Mouse (Mus musculus) urinary bladder, adult 18-20 months (tissue): ENCODE measurements around the gene Wbp1.
"Not testable (repeated sequence)": the region's sequence is repeated elsewhere in the genome, so short reads cannot be mapped to it uniquely, and the experiment has no call there.

ENCODE experiments used
- DNase-seq, 2 experiments: peaks; one replicate each; pipeline ENCODE4 v3.0.0; 2022; ENCODE audit warnings: low spot score in 2 of 2, mixed read lengths in 2 of 2

Gene Wbp1

DNA sequence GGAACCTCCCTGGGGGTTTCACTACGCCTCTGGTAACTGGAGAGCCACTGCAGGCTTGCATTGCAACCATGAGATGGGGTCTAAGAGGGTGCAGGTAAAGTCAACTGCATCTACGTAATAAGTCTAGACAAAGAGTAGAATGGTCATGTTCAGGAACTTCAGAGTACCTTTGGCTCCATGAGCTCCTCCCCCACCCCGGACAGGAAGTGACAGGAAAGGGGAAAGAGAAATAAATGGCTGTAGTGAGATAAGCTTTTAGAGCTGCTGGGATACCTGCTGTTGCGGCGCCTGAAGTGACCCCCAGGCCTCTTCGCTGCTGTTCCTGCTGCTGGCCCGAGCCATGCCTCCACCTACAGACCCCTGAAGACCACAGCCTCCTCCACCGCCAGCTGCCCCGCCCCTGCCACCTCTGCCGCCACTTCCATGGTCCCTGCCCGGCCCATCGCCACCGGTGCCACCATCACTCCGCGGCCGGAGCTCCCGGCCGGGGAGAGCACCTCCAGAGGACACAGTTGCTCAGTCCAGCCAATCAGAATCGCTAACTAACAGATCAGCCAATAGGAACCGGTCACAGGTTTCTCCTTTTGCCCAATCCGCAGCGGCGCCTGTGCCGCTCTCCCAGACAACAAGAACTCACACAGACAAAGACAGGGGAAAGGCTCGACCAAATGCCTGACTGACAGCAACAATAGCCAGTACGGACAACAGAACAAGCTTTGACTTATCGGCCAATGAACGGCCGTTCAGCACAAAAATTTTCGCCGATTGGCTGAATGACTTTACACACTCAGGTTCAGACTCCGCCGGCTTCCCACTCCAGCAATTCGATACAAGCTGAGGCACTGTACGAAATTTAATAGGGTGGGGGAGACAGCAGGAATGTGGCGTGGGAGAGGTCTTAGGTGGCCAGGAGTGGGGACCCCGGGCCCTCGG is at the start of gene Wbp1:
Wbp1 (minus strand) TSS at position 630 of the 933 bp plus-strand sequence.
- peak; percentile 78 to 94 for DNase-seq

DNA sequence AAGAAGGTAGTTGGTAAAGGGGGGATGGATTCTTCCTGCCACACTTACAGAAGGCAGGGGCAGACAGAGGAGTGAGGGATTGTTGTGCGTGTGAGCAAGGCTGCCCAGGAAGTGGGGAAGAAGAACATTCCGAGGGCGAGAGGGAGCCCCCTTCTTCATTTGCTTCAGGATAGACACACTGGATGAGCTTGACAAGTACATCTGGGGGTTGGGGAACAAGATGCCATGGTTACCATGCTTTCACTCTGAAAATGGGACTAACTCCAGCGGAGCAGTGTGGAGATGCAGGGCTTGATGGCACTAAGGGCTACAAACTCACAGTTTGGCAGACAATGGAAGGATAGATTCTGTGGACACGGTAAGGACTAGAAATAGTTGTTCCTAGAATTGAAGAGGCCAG is 49.7 kb upstream of the Wbp1 start:
- DNase-seq, result no peak

DNA sequence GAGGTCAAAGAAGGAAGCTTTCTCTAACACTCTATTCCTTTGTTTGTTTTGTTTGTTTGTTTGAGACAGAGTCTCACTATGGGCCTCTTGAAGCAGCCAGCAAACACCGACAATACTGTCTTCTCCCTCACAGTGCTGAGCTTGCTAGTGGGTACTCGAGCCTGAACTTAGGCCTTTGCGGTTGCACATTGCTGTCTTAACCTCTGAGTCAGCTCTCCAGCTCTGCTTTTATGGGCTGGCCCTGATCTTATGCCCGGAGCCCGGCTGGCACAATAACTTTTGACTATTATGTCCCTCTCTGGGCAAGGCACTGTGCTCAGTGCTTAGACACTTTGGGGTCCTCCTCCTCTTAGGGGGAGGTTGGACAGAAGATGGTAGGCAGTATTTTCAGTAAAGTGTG is 48.5 kb upstream of the Wbp1 start:
- DNase-seq, result peak in 1 of 2 experiments; percentile 31

DNA sequence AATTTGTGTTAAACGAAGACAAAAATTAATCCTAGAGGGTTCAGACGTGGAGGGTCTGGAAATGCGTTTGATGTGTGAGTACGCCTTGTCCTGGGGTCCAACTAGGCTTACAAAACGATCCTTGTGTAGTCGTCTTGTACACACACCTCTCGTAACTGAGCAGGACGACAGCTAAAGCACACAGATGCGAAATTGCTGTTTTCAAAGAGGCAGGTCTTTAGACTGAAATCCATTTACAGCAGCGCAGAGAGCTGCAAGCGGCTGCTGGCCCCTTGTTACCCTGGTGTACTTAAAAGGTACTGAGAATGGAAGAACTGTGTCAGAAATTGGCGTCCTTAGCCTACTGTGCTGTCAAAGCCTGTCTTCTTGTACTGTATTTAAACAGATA is 44.9 kb upstream of the Wbp1 start:
- no peak for DNase-seq

DNA sequence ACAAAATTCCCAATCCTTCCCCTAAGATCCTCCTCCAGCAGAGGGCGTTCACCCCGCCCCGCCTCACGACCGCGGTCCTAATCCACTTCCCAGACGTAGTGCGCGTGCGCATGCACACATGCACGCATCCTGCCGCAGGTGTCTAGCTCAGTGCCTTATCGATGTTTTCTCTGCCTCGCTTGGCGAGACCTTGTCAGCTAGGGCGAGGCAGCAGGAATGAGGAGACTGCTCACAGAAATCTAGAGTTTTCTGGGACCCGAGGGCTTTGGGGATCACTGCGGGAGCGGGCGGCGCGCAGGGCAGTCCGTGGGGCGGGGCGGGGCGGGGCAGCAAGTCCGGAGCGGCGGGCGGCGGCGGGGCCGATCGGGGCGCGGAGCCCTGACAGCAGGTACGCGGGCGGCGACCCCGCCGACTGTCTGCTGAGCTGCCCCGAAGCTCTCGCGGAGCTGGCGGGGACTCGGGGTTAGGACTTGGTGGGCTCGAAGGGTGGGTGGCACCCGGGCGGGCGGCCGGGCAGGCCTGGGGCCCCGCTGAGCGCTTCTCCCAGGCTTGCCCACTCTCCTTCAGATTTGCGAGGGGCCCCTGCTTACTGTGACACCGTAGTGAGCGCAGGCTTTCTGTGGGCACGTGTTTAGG is 44.4 kb upstream of the Wbp1 start, which contains the start of gene Dctn1:
Dctn1 (plus strand) TSS at position 314 of the 636 bp plus-strand sequence.
- peak; percentile 91 to 92 for DNase-seq

DNA sequence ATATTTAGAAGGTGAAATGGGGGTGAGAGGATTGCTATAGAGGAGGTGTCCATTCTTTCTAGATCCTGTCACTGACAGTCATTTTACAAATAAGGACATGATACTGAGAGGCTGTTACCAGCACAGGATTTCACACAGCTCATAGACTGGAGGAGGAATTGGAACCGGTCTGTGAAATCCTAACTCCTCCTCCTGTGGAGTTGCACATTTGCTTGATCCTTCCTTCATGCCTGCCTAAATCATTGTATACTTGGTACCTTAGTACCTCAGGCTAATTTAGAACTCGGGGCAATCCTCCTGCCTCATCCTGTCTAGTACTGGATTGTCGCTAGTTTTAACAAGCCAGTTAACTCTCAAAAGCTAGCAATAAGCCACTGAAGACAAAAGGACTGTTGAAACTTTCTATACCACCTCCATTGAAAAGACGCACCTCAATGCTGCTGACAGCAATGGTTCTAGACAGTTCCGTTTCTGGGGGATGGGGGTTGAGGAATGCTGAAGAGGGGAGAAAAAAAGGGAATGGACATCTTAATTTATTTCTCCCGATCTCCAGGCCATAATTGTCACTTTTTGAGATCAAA is 43.8 kb upstream of the Wbp1 start:
- no peak for DNase-seq

DNA sequence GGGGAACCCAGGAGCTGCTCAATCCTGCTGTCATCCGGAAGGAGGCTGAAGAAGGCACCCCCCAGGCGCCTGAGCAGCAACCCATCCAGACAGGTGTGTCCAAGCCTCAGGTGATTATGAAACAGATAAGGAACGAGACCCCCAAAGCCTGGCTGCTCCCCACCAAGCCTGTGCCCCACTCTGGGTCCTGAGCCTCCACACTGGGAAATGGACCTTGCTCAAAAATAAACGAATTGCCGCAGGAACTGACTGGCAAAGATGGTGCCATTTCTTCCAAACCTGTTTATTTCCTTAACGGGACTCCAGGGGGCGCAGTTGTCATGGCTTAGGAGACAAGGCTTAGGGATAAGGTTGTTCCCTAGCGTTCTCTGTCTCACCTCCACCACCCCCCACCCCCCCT is 41.3 kb upstream of the Wbp1 start:
- peak in 1 of 2 experiments; percentile 65 for DNase-seq

DNA sequence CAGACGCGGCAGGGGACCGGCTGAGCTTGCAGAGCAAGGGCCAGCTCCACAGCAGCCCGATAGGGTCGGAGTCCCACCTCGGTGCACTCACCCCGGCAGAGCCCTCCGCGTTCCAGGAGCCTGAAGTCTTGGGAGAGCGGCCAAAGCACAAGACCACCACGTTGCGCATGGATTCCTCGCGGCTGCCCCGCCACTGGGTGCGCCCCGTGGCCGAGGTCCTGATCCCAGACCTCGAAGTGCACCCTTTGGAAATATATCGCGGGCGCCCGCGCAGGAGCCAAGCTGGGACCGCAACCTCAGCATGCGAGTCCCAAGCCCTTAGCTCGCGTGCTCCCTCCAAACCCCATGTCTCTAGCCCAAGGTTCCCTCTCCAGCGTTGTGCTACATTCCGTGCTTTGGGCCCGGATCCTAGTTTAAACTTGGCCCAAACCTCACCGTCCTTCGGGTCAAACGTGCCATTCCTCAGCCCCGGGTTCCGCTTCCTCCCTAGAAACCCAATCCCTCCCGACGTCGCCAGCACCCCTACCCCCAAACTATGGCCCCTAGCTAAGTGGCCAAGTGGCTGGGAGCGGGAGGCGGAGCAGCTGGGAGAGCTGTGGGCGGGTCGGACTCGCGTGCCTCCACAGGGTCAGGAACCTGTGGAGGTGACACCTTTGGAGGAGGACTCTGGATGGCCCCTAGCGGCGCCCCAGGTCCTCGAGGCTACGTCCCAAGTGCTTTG is 40.7 kb upstream of the Wbp1 start:
- peak; percentile 31 to 65 for DNase-seq

DNA sequence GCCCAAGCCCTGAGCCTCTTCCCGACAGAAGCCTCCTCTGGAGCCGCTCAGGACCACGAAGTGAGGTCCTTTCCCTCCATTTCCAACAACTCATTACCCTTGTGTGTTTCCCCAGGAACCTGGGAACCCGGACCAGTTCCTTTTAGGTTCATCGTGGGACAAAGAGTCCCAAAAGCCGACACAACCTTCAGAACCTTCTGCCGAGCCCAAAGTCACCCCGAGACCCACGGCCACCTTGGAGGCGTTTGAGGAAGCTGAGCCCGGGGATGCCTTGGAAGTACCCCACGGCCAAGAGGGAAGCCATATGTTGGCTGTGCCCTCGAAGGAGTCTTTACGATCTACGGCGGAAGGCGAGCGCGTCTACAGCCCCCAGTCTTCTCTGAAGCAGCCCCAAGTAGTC is 40.1 kb upstream of the Wbp1 start:
- DNase-seq, result no peak

DNA sequence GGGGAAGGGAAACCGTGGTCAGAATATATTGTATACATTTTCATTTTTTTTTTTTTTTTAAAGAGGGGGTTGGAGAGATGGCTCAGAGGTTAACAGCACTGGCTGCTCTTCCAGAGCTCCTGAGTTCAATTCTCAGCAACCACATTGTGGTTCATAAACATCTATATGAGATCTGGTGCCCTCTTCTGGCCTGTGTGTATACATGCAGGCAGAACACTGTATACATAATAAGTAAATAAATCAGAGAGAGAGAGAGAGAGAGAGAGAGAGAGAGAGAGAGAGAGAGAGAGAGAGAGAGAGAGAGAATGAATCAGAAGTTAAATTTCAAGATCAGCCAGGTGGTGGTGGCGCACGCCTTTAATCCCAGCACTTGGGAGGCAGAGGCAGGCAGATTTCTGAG is 38.1 kb upstream of the Wbp1 start:
- not testable (repeated sequence) for DNase-seq

DNA sequence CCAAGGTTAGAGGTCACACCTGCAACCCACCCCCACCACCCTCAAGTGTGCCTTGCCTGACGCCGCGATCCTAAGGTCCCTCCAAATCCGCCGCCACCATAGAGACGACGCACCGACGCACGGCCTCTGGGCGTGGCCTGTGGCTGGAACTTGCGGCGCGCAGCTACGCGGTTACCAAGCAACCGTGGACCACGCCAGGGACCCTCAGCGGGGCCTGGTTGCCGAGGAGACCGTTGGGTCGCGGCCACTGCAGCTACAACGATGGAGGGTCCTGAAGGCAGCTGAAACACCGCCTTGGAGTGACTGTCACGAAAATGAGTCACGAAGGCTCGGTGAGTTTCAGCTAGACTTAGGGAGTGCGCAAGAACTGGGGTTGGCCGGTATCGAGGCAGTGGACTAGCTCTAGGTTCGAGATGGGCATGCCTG is 34.9 kb upstream of the Wbp1 start, which contains the start of the genes Wdr54 and 1700003E16Rik:
Wdr54 (minus strand) TSS at position 139 of the 426 bp plus-strand sequence.
1700003E16Rik (plus strand) TSS at position 146 of the 426 bp plus-strand sequence.
- peak in 1 of 2 experiments; percentile 69 for DNase-seq

DNA sequence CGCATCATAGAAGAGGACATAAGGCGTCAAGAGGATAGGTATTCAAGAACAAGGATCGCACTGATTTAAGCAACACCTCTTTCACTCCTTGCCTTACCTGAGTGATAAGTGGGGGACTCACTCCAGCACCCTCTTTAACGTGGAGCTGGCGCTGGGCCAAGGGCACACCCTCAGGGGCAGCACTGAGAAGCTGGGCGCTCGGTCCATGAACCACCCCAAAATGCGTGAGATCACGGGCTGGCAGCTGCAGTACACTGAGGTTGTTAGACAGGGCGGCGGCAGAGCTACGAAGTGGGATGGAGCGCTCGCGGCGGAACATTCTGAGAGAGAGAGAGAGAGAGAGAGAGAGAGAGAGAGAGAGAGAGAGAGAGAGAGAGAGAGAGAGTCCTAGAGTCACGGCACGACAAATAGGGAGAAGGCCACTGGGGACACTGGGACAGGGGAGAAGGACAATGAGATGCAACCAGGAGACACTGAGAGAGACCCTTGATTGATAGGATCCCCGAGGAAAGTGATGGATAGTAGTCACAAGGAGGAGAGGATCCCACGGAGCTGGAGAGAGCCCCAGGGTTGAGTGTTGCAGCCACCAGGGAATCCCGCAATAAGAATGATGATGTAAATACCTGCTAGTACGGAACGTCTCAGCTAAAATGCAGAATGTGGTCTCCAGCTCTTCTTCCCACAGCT is 34.3 kb upstream of the Wbp1 start:
- no peak for DNase-seq

DNA sequence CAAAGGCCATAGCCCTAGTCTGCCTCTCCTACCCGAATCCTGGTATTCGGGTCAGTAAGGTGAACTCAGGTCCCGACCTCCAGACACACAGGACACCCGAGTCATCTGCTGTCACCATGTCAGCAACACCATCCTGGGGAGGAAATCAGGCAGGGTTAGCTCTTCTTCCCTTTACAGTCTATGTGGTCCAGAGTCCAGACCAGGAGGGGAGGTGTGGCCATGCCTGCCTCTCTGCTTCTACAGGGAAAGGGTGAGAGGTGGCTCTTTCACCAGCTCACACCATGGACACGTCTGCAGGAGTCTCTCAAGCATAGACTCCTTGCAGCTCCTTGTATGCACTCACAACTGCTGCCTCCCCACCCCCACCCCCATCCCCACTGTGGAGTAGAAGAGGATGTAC is 32.1 kb upstream of the Wbp1 start:
- DNase-seq, result no peak

DNA sequence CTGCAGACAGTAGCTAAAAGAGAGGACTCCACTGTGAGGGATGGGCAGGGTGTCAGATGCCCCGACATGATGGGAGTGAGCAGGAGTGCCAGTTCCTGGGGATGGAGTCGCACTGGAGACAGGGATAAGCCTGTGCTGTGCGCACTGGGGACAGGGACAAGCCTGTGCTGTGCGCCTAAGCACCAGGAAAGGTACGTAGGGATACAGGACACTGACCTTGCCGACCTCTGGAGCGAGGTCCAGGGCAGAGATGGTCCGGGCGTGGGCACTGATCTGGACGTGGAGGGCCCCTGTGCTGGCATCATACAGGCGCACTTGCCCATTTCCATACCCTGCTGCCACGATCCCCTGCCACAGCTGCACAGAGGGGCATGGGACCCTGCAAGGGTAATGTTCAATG is 31.7 kb upstream of the Wbp1 start:
- DNase-seq, result no peak

DNA sequence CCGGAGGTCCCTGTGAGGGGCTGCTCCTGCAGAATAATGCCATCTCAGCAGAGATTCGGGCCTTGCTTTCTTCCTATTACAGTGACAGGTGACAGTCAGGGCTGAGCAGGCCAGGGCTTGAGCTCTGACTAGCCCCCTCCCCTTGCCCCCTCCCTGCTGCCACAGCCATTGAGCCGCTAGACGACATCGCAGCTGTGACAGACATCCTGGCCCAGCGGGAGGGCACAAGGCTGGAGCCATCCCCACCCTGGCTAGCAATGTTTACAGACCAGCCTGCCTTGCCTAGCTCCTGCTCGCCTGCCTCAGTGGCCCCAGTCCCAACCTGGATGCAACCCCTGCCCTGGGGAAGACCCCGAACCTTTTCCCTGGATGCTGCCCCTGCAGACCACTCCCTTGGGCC is 30.4 kb upstream of the Wbp1 start:
- no peak for DNase-seq

DNA sequence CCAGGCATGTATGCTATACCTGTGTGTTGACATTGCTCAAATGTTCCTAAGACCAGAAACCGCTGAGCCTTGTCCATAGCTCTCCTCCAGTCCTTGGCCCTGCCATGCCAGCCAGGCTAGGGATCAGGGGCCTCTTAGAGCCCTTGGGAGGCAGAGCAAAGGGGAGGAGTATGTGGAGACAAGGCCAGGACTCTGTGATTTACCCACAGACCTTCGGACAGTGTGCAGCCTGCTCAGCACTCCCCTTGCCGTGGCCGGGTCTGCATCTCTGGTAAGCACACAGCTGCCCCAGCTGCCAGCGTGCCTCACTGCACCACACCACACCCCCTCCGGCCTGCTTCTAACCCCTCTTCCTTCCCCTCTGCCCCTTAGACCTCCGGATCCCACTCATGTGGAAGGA is 25.9 kb upstream of the Wbp1 start:
- DNase-seq, result no peak

DNA sequence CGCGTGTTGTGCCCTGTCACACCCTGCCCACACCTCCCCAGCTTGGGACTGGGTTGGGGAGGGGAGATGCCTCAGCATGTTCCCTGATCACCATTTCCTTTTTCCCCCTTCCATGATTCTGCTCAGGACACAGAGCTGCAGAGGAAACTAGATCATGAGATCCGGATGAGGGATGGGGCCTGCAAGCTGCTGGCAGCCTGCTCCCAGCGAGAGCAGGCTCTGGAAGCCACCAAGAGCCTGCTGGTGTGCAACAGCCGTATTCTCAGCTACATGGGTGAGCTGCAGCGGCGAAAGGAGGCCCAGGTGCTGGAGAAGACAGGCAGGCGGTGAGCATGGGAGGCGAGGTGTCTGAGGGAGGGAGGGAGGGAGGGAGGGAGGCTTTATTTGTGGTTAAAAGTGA is 24.4 kb upstream of the Wbp1 start:
- no peak for DNase-seq

DNA sequence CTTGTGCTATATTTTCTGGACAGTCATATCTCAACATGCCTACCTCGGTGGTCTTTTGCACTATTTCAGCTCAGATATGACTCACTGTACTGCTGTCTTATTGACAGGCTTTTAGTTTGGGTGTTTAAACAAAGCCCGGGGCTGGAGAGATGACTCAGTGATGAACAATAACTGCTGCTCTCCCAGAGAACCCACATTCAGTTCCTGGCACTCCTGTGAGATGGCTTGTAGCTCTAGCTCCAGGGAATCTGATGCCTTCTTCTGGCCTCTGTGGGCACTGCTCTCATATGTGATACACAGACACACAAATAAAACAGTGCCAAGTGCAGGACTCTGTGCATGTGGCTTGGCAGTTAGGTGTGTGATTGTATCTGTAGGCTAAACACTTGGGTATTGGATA is 23.9 kb upstream of the Wbp1 start:
- no peak for DNase-seq

DNA sequence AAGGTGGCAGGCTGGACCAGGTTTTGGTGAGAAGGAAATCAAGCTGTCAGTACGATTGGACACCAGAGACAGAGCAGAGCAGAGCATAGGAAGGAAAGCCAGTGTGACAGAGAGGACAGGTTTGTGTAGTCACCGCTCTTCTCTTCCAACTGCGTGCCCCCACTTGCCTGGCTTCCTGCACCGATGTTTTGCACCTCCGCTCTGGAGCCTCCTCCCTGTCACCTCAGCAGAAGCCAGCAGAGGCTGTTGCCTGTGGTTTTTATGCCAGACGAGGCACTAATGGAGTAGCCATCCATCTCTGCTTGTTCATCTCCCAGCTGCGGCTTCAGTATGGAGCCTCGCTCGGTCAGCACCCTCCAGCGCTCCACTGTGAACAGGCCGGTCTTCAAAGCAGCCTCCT is 21.5 kb upstream of the Wbp1 start:
- peak in 1 of 2 experiments; percentile 43 for DNase-seq

DNA sequence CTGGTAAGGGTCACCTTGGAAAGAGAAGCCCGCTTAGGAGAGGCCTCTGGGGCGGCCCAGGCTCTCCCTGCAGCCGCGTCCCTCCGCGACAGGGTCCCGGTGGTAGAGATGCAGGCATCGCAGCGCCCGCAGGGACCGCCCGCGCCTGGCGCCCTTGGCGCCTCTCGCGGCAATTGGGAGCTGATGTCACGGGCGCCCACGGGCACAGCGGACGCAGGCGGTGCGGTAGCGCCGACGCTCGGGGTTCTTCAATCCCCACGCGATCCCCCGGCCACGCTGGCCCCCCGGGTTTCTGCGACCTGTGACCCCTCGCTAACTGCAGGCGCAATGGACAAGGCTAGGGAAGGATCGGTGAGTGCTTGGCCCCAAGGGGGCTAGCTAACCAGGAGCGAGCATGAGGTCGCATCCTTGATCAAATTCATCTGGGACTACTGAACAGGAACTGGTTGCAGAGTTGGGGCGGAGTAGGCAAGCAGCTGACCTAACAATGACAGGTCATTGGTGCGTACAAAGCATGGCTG is 20.9 kb upstream of the Wbp1 start:
- no peak for DNase-seq

DNA sequence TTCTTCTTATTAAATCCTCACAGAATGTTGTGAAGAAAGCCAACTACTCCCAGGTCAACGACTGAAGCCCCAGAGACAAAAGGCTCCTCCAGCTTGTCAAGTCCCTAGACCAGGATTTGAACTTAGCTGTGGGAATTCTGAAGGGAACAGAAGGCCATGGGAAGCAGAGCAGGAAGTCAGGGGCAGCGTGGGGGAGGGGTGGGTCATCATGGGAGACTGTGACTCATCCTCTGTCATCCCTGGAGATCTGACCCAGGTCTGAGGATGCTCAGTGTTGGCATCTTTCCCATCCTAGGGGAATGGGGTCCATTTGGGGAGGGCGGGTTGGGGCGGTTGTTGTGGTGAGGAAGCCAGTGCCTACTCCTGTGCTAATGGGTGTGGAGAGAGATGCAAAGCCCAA is 20.3 kb upstream of the Wbp1 start:
- no peak for DNase-seq
